Mouse (Mus musculus) brain, embryonic 18.5 days (tissue): Measurements from ENCODE around the gene Mtf2.
"Not testable (repeated sequence)": the region's sequence is repeated elsewhere in the genome, so short reads cannot be mapped to it uniquely, and the experiment has no call there.

Source experiments
- DNase-seq: peaks from one replicate; pipeline ENCODE4 v3.0.0-alpha.2; 2012; ENCODE audit warnings: low read depth, low spot score

The Mtf2 gene

GRCm38 (mm10) chr5:108082380-108082779 is 16.9 kb downstream of the Mtf2 start:
- DNase-seq = no peak

- no peak for DNase-seq
Observed at GRCm38 (mm10) chr5:108085440-108085839, 20.0 kb downstream of the Mtf2 start.

- not testable (repeated sequence) for DNase-seq
Observed at GRCm38 (mm10) chr5:108092731-108093130, 27.3 kb downstream of the Mtf2 start.

- no peak for DNase-seq
Observed at GRCm38 (mm10) chr5:108097676-108098075, 32.2 kb downstream of the Mtf2 start.

- no peak for DNase-seq
Observed at GRCm38 (mm10) chr5:108100196-108100595, 34.7 kb downstream of the Mtf2 start.

- no peak for DNase-seq
Observed at GRCm38 (mm10) chr5:108104306-108104705, 38.8 kb downstream of the Mtf2 start.

GRCm38 (mm10) chr5:108109346-108109745 is 43.9 kb downstream of the Mtf2 start:
- no peak for DNase-seq

- no peak for DNase-seq
Observed at GRCm38 (mm10) chr5:108117693-108118092, 52.2 kb downstream of the Mtf2 start.

GRCm38 (mm10) chr5:108120221-108120900 is 54.9 kb downstream of the Mtf2 start:
- no peak for DNase-seq

GRCm38 (mm10) chr5:108131849-108132440 is 66.5 kb downstream of the Mtf2 start:
- DNase-seq = no peak

- DNase-seq = peak; percentile 97
Observed at GRCm38 (mm10) chr5:108132441-108133243, 67.2 kb downstream of the Mtf2 start, which contains the start of the genes Tmed5 and Ccdc18. Gene Tmed5 (minus strand): TSS chr5:108132620. Gene Ccdc18 (plus strand): TSS chr5:108132875.

- DNase-seq = no peak
Observed at GRCm38 (mm10) chr5:108152592-108152991, 87.1 kb downstream of the Mtf2 start.
